Mouse (Mus musculus): ENCODE data around the gene Gid8.
"Not testable (repeated sequence)": the region's sequence is repeated elsewhere in the genome, so short reads cannot be mapped to it uniquely, and the experiment has no call there.

DNA sequence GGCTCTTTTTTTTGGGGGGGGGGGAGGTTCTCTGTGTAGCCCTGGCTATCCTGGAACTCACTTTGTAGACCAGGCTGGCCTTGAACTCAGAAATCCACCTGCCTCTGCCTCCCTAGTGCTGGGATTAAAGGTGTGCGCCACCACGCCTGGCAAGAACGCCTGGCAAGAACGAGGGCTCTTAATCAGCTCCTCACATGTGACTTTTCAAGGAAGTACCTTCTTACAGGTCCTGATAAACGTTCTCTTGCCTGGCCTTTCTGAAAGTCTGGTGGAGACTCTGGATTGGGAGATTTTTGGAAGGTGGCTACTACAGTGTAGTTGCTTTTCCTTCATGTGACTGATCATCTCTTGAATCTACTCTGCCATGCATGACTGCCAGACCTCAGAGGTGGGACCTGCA, 12.8 kb downstream of the Gid8 start:
- not testable (repeated sequence) for TF ChIP-seq POLR2A, CTCF (IDR thresholded peaks at IDR 0.05; ENCODE audit: insufficient read depth, low read depth, low read length)
